Mouse (Mus musculus) thymus, adult 2 months (tissue): Measurements from ENCODE around the gene Gigyf2.

Source experiments
- CTCF ChIP-seq: fragments of 200-500 bp; IDR thresholded peaks from 2 replicates; pipeline ENCODE4 v1.5.1; 2012; ENCODE audit warnings: mild to moderate bottlenecking, control low read depth, low read length, moderate library complexity, borderline replicate concordance; ENCODE audit not compliant: control insufficient read depth, poor library complexity, insufficient read depth; ENCODE audit errors: extremely low read depth
- POLR2A ChIP-seq: fragments of 200-500 bp; IDR thresholded peaks from 2 replicates; pipeline ENCODE4 v1.6.1; 2012; ENCODE audit warnings: mild to moderate bottlenecking, low read length, control low read depth, moderate library complexity; ENCODE audit not compliant: control insufficient read depth, poor library complexity, insufficient read depth; ENCODE audit errors: extremely low read depth

DNA sequence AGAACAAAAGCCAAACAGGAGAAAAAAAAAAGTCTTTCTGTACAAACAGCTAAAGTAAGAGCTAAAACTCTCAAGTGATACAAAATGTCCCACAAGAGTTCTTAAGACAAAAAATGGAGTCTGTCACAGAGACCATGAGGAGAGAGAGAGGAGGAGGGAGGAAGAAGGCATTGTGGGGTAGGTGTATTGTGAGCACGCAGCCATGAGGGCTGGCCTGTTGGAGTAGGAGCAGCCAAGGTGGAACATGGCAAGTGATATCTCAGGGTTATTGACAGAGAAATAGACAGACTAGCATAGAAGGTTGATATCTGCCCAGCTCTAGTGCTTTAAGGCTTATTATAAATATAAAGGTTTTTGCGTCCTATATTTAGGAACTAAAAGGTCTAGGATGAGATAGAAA is 14.1 kb upstream of the Gigyf2 start:
- TF ChIP-seq CTCF (no peak), POLR2A (no peak)
